ENCODE assay signal across 28 mouse cellular contexts in the genomic region with DNA sequence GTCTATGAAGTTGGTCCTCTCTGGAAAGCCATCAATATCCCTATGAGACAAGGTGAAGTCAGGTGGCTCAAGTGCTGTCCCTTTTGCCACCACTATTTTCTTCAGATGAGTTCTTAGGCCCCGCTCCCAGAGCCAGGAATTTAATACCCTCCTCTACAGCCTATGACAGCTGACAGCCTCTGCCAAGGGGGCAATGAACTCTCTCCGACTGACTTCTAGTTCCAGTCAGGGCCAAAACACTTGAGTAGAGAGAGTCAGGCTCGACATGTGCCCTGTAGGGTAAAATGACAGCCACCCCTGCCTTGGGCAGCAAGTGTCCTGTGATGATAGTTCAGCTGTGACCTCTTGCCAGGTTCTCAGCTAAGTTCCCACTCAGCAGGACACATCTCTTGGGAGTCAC. TPM values are rescaled to one million over a fixed set of nuclear protein-coding genes. Genes with fewer than 3 reads are reported as not detected.
DNase-seq lines count a peak whose midpoint lies in the region; ATAC-seq and TF ChIP-seq lines count a peak whose summit lies in the region.
"Had no signal": no experiment of that assay in that cellular context is flagged by ENCODE, and none has a peak within 500 bp of the region (broad histone marks: within the 10 kb centered on the region; RNA-seq: fewer than 3 reads in every experiment).

No protein-coding gene starts in this region.

- 65% methylated on average over 3 of the region's 3 CpGs for WGBS in heart, embryonic 10.5 days
- 55% methylated on average over 3 of the region's 3 CpGs for WGBS in liver, embryonic 14.5 days (ENCODE audit: insufficient replicate concordance)
- WGBS in liver, embryonic 12.5 days (ENCODE audit: insufficient replicate concordance), result 53% methylated on average over 3 of the region's 3 CpGs

- no peaks in the 10 kb centered on the region for H3K36me3 ChIP-seq in heart, embryonic 10.5 days
- no peaks in the 10 kb centered on the region for H3K36me3 ChIP-seq in liver, embryonic 14.5 days (replicated peaks; ENCODE audit: control insufficient read depth, insufficient read depth, low read depth)
- no peaks in the 10 kb centered on the region for H3K36me3 ChIP-seq in liver, embryonic 12.5 days
- H3K36me3 ChIP-seq: embryonic facial prominence, embryonic 13.5 days; kidney, embryonic 15.5 days; limb, embryonic 12.5 days; liver, embryonic 13.5 days had no signal

- H3K4me3 ChIP-seq in heart, embryonic 10.5 days, result no peak overlapping the region
- H3K4me3 ChIP-seq in liver, embryonic 14.5 days (ENCODE audit: insufficient read depth in 1 of 2, low read depth in 2 of 2, low read length in 2 of 2), result no peak overlapping the region
- no peak overlapping the region for H3K4me3 ChIP-seq in liver, embryonic 12.5 days
- H3K4me3 ChIP-seq: embryonic facial prominence, embryonic 13.5 days; erythroblast, embryonic 14.5 days; kidney, embryonic 15.5 days; layer of hippocampus, adult 2 months; left cerebral cortex, adult 2 months; limb, embryonic 12.5 days; liver, embryonic 13.5 days had no signal

- intact Hi-C loops in heart, postnatal 25 days (cut with DNase I), result no loop called here

- H3K27me3 ChIP-seq in heart, embryonic 10.5 days (ENCODE audit: insufficient read depth, poor library complexity, severe bottlenecking), result no peaks in the 10 kb centered on the region
- H3K27me3 ChIP-seq in liver, embryonic 14.5 days (ENCODE audit: control insufficient read depth, insufficient read depth, low read length), result no peaks in the 10 kb centered on the region
- H3K27me3 ChIP-seq in liver, embryonic 12.5 days (replicated peaks), result no peaks in the 10 kb centered on the region
- H3K27me3 ChIP-seq: CH12.LX; embryonic facial prominence, embryonic 13.5 days; kidney, embryonic 15.5 days; limb, embryonic 12.5 days; liver, embryonic 13.5 days had no signal

- TF ChIP-seq EP300 in liver, embryonic 14.5 days (IDR thresholded peaks at IDR 0.05; ENCODE audit: low read depth), result no peak

- DNase-seq in adrenal gland, postnatal 14 days, result peak; percentile 20
- no peak for DNase-seq in adrenal gland, adult 2 months
- DNase-seq in heart, embryonic 10.5 days (ENCODE audit: low spot score), result no peak
- DNase-seq in heart, postnatal 25 days (ENCODE audit: low spot score), result no peak
- no peak for DNase-seq in liver, embryonic 14.5 days (ENCODE audit: low read depth in 3 of 3, low spot score in 3 of 3)
- DNase-seq in gastrocnemius, postnatal 25 days, result peak; percentile 74
- DNase-seq in layer of hippocampus, adult 11-12 months (ENCODE audit: low spot score), result no peak
- DNase-seq: cerebellum, adult 11-12 months; cerebellum, adult 9-11 months; embryo, embryonic 11 days; kidney, adult 18-20 months; liver, embryonic 13.5 days; lung, adult 2 months; retina, postnatal 1 day; right cerebral cortex, postnatal 25 days; spleen, adult 18-20 months; thymus, postnatal 25 days had no signal

- no peak overlapping the region for H3K4me2 ChIP-seq in liver, embryonic 14.5 days (ENCODE audit: low read depth)
- no peak overlapping the region for H3K4me2 ChIP-seq in liver, embryonic 12.5 days
- H3K4me2 ChIP-seq: embryonic facial prominence, embryonic 13.5 days; hindbrain, embryonic 14.5 days; kidney, embryonic 15.5 days; limb, embryonic 12.5 days; liver, embryonic 13.5 days had no signal

- no peak for TF ChIP-seq CTCF in liver, embryonic 14.5 days (IDR thresholded peaks at IDR 0.05; ENCODE audit: low read depth)

- H3K9ac ChIP-seq in liver, embryonic 14.5 days (replicated peaks), result no peak overlapping the region
- no peak overlapping the region for H3K9ac ChIP-seq in liver, embryonic 12.5 days
- H3K9ac ChIP-seq: embryonic facial prominence, embryonic 13.5 days; hindbrain, embryonic 14.5 days; kidney, embryonic 15.5 days; limb, embryonic 12.5 days; liver, embryonic 13.5 days had no signal

- peaks cover 7% of the 10 kb centered on the region; the same call in 1 of the 2 replicates for H3K4me1 ChIP-seq in heart, embryonic 10.5 days
- H3K4me1 ChIP-seq in liver, embryonic 14.5 days (replicated peaks; ENCODE audit: control insufficient read depth in 2 of 2, insufficient read depth in 2 of 2, low read length in 1 of 2), result peaks cover 0 to 6% of the 10 kb centered on the region in 2 experiments; a peak in 1 of 4 replicates
- H3K4me1 ChIP-seq in liver, embryonic 12.5 days, result no peaks in the 10 kb centered on the region
- H3K4me1 ChIP-seq: embryonic facial prominence, embryonic 13.5 days; kidney, embryonic 15.5 days; liver, embryonic 13.5 days had no signal

- H3K9me3 ChIP-seq in heart, embryonic 10.5 days, result no peaks in the 10 kb centered on the region
- H3K9me3 ChIP-seq in liver, embryonic 14.5 days (ENCODE audit: control insufficient read depth, low read length), result no peaks in the 10 kb centered on the region
- no peaks in the 10 kb centered on the region for H3K9me3 ChIP-seq in liver, embryonic 12.5 days (replicated peaks)
- H3K9me3 ChIP-seq: embryonic facial prominence, embryonic 13.5 days; kidney, embryonic 15.5 days; limb, embryonic 12.5 days; liver, embryonic 13.5 days had no signal

- 0 out of 2 replicates have a peak, but pooled peaks have one; percentile 11 for ATAC-seq in liver, embryonic 14.5 days (ENCODE audit: insufficient read depth)
- ATAC-seq in liver, embryonic 12.5 days, result no peak
- ATAC-seq: activated CD4-positive, CD25-positive, alpha-beta regulatory T cell, adult 4 months; forebrain, embryonic 16.5 days had no signal

- 0 out of 2 replicates have a peak overlapping the region, but pooled peaks have one; percentile 38 for H3K27ac ChIP-seq in heart, embryonic 10.5 days
- H3K27ac ChIP-seq in liver, embryonic 14.5 days, result no peak overlapping the region
- H3K27ac ChIP-seq in liver, embryonic 12.5 days, result no peak overlapping the region
- H3K27ac ChIP-seq: embryonic facial prominence, embryonic 13.5 days; hindbrain, embryonic 14.5 days; kidney, embryonic 15.5 days; layer of hippocampus, adult 2 months; left cerebral cortex, adult 2 months; limb, embryonic 12.5 days; liver, embryonic 13.5 days had no signal

RNA-seq across cellular contexts. Expression of a gene that starts 32.7 kb away (rescaled TPM):
- 123 and 126 TPM in 2 replicates for total RNA-seq in adrenal gland, postnatal 14 days (2021)
- 100 to 1,000 TPM in 1 of 2 experiments, 10 to 100 TPM in 1; 69.1 to 110 TPM for total RNA-seq in adrenal gland, adult 2 months (2021)
- polyA plus RNA-seq in adrenal gland, adult 2 months (2012; rRNA removed), result 13.3 and 16.8 TPM in 2 replicates
- polyA plus RNA-seq in heart, embryonic 10.5 days (2016; fragmentation: Nextera tagmentation; extraction: Ambion mirVana), result 42.2 and 44.8 TPM in 2 replicates
- total RNA-seq in heart, postnatal 25 days (2021), result 100 to 1,000 TPM; 268 to 296 TPM
- 2.4 and 3.2 TPM in 2 replicates for polyA plus RNA-seq in liver, embryonic 14.5 days (2012; rRNA removed)
- 2.5 and 5.6 TPM in 2 replicates for polyA plus RNA-seq in liver, embryonic 14.5 days (2014; fragmentation: Nextera tagmentation; extraction: Ambion mirVana)
- 10.1 and 11.1 TPM in 2 replicates for polyA plus RNA-seq in liver, embryonic 12.5 days (2016; fragmentation: Nextera tagmentation; extraction: Ambion mirVana)
- 100 to 1,000 TPM; 192 to 236 TPM for total RNA-seq in gastrocnemius, postnatal 25 days (2021)

Comparison
In these comparisons a context has a peak if more than half of its experiments do, and no peak if none do; other contexts are left out.
1. DNase-seq: peak in adrenal gland, postnatal 14 days (single experiment) and gastrocnemius, postnatal 25 days (single experiment); none in adrenal gland, adult 2 months (single experiment), heart, embryonic 10.5 days (single experiment), heart, postnatal 25 days (single experiment), liver, embryonic 14.5 days (0 of 3) and layer of hippocampus, adult 11-12 months (single experiment).